Mouse (Mus musculus) bone marrow macrophage, adult 2 months (primary cell): ENCODE results near the gene 2010003K11Rik.

Experiments used
- CTCF ChIP-seq: IDR thresholded peaks from 2 replicates; pipeline ENCODE4 v1.5.1; 2012; ENCODE audit warnings: low read depth, mild to moderate bottlenecking, low read length, moderate library complexity
- POLR2A ChIP-seq: IDR thresholded peaks from 2 replicates; pipeline ENCODE4 v1.6.1; 2012; ENCODE audit warnings: mild to moderate bottlenecking, low read depth, low read length, borderline replicate concordance

- TF ChIP-seq CTCF (no peak), POLR2A (no peak)
Observed at GRCm38 (mm10) chr19:4545091-4545490, 46.7 kb upstream of the 2010003K11Rik start.
